Mouse (Mus musculus) kidney, postnatal 4 days (tissue): ENCODE results near the gene Art5.
A peak's percentile ranks its signal among the peaks of the same experiment; 100 is the strongest.
"Not testable (repeated sequence)": the region's sequence is repeated elsewhere in the genome, so short reads cannot be mapped to it uniquely, and the experiment has no call there.

ENCODE experiments used
- DNase-seq, 2 experiments: peaks; one replicate each; pipeline ENCODE4 v3.0.0; 2021; ENCODE audit warnings: mixed read lengths in 2 of 2

Art5 gene

DNA sequence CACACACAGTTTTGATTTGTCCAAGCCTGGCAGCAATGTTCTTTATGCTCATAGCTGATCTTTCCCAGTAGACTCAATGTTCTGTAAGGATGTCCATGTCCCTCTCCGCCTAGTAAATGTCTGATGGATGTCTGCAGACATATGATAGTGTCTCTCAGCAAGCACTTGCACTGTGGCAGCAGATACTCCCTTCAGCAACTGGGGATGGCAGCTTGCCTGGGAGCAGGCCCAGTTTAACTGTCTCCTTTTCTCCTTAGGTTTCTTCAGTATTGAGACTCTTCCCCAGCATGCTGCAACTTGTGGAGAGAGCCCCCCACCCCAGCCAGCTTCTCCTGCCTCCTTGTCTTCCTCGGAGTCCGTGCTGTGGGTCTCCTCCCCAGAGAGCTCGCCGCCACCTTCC, 27.5 kb downstream of the Art5 start:
- DNase-seq: no peak

DNA sequence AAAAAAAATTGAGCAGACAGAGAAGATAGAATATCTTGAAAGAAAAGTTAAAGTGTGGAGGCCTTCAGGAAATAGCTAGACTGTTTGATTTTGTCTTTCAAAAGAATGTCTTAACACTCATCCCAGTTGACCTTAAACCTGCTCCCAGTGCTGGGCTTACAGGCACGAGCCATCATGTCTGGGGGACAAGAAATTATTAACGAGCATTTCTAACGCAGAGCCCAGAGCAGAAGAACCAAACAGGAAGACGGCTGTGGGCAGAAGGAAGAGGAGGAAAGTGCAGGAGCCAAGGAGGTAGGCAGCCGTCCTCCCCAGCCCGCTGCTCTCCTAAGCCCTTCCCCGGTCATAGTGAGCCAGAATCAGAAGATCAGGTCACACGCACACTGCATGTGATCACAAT, 29.0 kb downstream of the Art5 start:
- DNase-seq: no peak

DNA sequence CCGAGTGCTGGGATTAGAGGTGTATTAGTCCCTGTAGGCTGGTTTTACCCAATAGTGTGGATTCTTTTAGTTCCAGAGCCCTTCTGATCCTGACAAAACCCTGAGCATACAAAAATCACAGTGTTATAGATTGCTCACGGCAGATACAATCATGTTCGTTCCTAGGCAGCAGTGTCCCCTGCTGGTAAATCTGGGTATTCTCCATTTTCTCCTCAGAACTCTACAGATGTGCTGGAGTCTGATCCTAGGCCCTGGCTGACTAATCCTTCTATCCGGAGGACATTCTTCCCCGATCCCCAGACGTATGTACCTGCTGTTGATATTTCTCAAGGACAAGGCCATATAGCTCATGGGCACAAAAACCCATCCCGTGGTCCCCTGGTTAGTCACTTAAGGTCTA, 30.8 kb downstream of the Art5 start:
- peak; percentile 41 to 46 for DNase-seq

DNA sequence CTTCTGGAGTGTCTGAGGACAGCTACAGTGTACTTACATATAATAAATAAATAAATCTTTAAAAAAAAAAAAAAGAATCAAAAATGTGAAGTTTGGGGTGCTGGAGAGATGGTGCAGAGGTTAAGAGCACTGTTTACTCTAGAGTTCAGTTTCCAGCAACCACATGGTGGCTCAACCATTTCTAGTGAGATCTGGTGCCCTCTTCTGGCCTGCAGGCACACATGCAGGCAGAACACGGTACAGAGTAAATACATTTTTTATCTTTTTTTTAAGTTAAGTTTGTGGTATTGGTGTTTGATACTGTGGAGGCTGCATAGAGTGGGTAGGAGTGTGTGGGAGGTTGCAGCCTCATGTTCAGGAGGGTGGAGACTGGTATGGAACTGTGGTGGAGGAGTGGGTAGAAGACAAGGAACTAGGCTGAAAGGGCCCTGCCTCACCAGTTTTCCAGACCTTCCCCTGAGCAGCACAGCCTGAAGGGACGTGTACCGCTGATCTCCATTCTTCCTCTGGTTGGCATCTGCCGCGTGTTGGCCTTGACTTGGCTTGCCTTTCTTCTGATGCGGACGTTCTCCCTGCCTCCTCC, 32.5 kb downstream of the Art5 start:
- peak; percentile 29 to 37 for DNase-seq

DNA sequence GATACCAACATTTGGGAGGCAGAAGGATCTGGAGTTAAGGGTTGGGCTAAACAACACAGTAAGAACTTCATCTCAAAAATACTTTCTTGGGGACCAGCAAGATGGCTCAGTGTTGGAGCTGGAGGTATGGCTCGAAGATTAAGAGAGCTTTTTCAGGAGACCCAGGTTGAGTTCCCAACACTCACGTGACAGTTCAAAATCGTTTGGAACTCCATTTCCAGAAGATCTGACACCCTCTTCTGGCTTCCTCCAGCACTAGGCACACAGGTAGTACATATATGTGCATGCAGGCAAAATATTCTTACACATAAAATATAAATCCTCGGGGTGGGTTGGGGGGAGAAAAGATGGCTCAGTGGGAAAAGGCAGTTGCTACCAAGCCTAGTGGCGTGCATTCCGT, 42.9 kb downstream of the Art5 start:
- no peak for DNase-seq

GRCm38 (mm10) chr7:102065046-102065891, 44.0 kb downstream of the Art5 start, which contains the start of the genes Rnf121, Xndc1 and Xntrpc:
TSS of gene Rnf121 (minus strand) at chr7:102065469.
TSS of gene Xndc1 (plus strand) at chr7:102065511.
TSS of gene Xntrpc (plus strand) at chr7:102065713.
- peak; percentile 92 to 96 for DNase-seq

- DNase-seq: no peak
These were observed 44.6 kb downstream of the Art5 start for GRCm38 (mm10) chr7:102064655-102065045.

- no peak for DNase-seq
These were observed 45.4 kb downstream of the Art5 start for GRCm38 (mm10) chr7:102063891-102064290.

- DNase-seq: no peak
These were observed 47.1 kb downstream of the Art5 start for GRCm38 (mm10) chr7:102062203-102062602.

- DNase-seq: no peak
These were observed 47.9 kb downstream of the Art5 start for GRCm38 (mm10) chr7:102061353-102061752.

GRCm38 (mm10) chr7:102048524-102048923, 60.8 kb downstream of the Art5 start:
- not testable (repeated sequence) for DNase-seq
